Mouse (Mus musculus) urinary bladder, postnatal 0 days (tissue): ENCODE measurements around the gene Efcab9. TPM values are rescaled to one million over a fixed set of nuclear protein-coding genes. Genes with fewer than 3 reads are reported as not detected.

Source experiments
- polyA plus RNA-seq: library from polyadenylated mRNA; unstranded; fragments of >200 nt; fragmentation: Nextera tagmentation; extraction: Ambion mirVana; gene quantifications from 2 replicates; pipeline ENCODE4 v1.2.1, GENCODE M21; 2015

The Efcab9 gene
- polyA plus RNA-seq = 0.98 and 1.1 TPM in 2 replicates

DNA sequence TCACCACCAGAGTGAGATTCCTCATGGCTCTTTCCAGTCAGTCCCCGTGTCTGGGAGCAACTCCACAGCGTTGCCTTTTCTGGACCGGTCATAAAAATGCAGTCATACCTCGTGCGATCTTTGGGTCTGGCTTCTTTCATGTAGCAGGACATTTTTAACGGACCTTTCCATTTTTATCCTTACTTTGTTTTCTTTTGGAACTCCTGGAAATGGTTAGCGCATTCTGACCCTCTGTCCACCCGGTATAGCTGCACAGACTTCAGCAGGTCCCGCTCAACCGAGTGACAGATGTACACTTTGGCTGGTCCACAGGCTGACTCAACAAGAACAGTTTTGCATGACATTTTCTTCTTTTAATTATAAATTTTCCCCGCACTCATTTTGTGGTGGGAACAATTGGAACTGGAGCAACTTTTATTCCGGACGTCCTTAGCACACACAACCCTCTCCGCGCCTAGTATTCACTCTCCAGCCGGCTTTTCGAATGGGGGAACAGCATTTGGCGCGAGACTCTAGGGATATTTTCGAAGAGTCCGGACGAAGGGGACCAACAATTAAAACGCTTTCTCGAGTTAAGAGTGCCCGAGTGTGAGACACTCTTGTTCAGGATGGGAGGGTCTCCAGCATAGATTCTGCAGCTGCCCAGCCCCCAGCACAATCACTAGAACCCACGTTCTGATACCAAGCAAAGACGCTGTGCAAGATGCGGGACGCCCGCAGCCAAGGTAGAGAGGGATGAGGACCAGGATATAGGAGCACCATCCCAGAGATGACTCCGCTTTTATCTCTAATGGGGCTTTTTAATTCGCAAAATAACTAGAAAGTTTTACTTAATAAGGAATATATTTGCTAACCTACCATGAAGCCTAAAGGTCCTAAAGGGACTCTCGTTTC is at the start of gene Efcab9:
Gene Efcab9 (minus strand): TSS at position 211 of the 894 bp plus-strand sequence.

DNA sequence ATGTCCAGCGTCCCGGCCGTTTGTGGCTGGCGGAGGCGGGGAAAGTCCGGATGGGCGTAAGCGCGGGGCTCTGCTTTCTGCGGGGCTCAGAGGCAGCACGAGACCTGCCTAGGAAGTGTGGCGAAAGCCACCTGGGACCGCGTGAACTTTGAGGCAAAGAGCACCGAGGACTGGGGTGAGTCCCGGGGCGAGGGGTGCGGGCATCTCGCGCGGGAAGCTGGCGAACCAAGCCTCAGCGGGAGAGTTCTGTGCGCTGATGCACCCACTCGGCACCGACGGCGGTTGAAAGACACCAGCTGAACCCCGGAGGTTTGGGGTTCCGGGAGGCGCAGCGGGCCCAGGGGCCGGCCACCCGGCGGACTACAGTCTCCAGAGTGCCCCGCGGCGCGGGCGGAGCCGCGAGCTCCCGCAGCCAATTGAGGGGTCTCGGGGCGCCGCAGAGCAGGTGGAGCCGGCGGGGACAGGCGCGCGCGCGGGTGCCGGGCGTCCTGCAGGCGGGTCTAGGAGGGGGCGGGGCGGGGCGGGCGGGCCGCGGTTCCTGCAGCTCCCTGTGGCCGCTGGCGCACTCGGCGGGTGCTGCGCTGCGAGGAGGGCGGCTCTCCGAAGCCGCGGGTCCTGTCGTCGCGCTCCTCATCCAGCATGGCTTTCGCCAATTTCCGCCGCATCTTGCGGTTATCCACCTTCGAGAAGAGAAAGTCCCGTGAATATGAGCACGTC is 1.0 kb upstream of the Efcab9 start, which contains the start of gene Stk10:
Gene Stk10 (plus strand): TSS at position 541 of the 717 bp plus-strand sequence.

Other genes starting within 250 kb of the Efcab9 start
- 4,399 and 13,070 TPM in 2 replicates for gene Hba-a1, start 248.6 kb downstream of the Efcab9 start, polyA plus RNA-seq
- 0.58 and 1.7 TPM in 2 replicates for gene Hbq1b, start 245.1 kb downstream of the Efcab9 start, polyA plus RNA-seq
- gene Hba-a2, start 235.6 kb downstream of the Efcab9 start, polyA plus RNA-seq = 10,427 and 30,164 TPM in 2 replicates
- 1.2 TPM in 1 of 2 replicates, not detected in the other for gene Hbq1a, start 232.0 kb downstream of the Efcab9 start, polyA plus RNA-seq
- 6.8 and 7.2 TPM in 2 replicates for gene Sh3pxd2b, start 184.3 kb downstream of the Efcab9 start, polyA plus RNA-seq
- gene Ubtd2, start 76.7 kb downstream of the Efcab9 start, polyA plus RNA-seq = 27.4 and 33.6 TPM in 2 replicates
- 2.5 and 3.8 TPM in 2 replicates for gene Stk10, start 1.2 kb upstream of the Efcab9 start, polyA plus RNA-seq
- gene Fbxw11, start 110.6 kb upstream of the Efcab9 start, polyA plus RNA-seq = 45.3 and 54.1 TPM in 2 replicates